Mouse (Mus musculus) CD8-positive naive resting alpha-beta T cell, adult 2 months (primary cell): ENCODE results near the gene Sos1.

ENCODE experiments used
- DNase-seq, 2 experiments: peaks; one replicate each; pipeline ENCODE4 v3.0.0; 2022; ENCODE audit warnings: low read depth in 2 of 2, low spot score in 2 of 2

The Sos1 gene

DNA sequence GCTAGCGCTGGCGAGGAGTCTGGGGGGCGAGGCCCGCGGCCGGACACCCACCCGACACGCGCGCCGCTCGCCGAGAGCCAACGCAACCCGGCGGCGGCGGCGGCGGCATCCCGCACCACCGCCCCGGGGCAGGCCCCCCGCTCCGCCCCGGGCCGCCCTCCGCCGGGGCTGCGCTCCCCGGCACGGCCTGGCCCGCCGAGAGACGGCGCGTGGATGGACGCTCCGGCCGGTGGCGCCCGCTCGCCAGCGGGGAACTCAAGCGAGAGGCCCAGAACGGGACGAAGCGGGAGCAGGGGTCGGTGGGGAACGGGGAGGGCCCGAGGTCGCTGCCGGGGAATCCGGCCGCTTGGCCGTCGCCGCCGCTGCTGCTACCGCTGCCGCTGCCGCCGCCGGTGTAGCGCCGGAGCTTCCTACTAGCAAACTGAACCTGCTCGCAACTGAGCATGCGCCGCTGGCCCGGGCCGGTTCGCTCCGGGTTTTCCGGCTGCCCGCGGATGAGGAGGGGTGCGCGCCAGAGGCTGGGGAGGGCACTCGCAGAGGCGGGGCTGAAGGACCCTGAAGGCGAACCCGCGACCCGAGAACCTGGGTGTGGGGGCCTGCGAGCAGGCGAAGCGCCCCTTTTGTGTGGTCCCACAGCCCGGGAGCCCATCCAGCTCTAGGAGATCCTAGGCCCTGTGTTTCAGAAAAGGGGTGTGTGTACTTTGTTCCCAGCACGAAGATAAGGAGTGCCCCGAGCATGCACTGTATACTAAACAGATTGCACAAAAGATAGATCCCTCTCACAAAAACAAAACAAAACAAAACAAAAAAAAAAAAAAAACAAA is at the start of gene Sos1:
Sos1 (minus strand) TSS at position 423 of the 824 bp plus-strand sequence.
- DNase-seq, result peak; percentile 90 to 94

GRCm38 (mm10) chr17:80523231-80523630 is 43.0 kb upstream of the Sos1 start:
- no peak for DNase-seq

GRCm38 (mm10) chr17:80522229-80522556 is 41.9 kb upstream of the Sos1 start:
- DNase-seq, result peak in 1 of 2 experiments; percentile 3

GRCm38 (mm10) chr17:80521521-80522228 is 41.4 kb upstream of the Sos1 start:
- DNase-seq, result peak in 1 of 2 experiments; percentile 29

DNA sequence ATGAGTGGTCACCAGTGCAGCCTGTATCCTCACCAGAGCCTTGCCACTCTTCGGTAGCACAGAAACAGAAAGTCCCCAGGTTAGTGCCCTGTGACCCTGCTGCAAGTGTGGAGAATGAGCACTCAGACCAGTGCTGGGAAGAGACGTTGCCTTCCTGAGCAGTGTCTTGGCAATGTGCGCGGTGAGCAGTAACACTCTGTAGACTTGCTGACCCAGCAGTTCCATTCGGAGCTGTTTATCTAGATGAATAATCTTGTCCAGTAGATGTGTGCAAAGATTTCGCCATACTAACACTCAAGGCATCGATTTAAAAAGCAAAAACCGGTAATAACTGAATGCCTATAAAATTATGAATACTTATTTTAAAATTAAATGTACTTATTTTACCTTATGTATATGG is 40.3 kb upstream of the Sos1 start:
- no peak for DNase-seq

DNA sequence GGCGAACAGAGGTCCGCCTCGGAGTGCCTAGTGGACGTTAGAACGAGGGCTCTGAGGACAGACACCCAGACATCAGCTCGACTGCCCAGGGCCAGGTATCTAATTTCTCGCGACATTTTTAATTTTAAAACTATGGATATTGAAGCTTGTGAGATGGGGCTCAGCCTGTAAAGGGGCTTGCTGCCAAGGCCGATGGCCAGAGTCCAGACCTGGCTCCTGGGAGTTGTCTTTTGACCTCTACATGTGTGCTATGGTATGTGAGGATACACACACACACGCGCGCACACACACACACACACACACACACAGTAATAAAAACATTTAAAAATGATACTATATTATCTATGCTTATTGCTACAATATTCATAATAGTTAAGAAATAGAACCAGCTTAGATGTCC is 38.6 kb upstream of the Sos1 start:
- DNase-seq, result no peak

DNA sequence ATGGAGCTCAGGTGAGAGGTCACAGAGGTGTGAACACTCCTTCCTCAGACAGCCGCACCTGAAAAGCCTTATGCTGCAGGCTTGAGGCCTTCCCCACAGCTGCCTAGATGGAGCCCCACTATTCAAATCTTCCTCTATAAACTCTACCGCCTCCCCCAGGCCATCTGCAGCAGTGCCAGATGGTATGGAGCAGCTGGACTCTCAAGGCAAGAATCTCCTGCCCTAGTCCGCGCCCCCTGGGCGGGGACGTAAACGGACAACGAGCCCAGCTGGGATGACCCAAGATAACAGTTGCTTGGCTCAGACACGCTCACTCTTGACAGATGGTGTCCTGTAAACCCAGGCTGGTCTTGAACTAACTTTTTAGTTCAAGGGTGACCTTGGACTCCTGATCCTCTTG is 37.0 kb upstream of the Sos1 start:
- DNase-seq, result no peak

- no peak for DNase-seq
Measured at GRCm38 (mm10) chr17:80515956-80516355, 35.7 kb upstream of the Sos1 start.

GRCm38 (mm10) chr17:80515513-80515912 is 35.3 kb upstream of the Sos1 start:
- no peak for DNase-seq

GRCm38 (mm10) chr17:80513766-80514165 is 33.5 kb upstream of the Sos1 start:
- DNase-seq, result no peak

- DNase-seq, result no peak
Measured at GRCm38 (mm10) chr17:80510459-80510855, 30.2 kb upstream of the Sos1 start.

DNA sequence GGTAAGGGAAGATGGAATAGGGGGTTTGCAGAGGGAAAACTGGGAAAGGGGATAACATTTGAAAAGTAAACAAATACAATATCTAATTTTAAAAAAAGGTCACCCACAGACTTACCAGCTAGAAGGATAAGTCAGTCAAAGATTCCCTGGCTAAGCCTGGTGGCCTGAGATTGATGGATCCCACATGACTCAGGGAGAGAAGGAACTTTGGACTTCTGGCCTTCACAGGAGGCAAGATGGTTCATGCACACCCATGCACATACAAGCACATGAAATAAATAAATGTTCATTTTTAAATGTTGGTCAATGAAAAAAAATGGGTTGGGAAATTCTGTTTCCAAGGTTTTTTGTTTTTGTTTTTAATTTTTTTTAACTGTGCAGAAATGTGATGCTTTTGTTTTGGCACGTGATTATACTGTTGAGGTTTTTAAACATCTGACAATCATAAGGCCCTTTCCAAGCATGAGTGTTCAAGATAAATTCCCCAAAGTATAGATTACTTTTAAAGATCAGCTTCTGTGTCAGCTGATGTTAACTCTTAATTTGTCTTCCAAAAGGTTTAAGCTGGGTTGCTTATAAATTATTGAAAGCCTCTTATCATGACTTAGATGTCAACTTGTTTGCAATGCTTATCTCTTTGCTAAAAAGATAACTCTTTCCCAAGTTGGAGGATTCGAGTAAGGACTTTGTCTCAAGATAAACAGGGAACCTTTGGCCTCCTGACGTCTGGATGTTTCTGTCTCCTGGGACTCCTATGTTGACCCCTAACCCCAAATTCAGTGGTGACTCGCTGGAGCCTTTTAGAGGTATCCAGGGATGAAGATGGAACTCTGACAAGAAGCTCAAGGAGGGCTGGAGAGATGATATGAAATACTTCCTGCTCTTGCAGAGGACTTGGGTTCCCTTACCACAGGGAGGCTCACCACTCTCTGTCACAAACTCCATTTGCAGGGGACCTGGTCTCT is 29.5 kb upstream of the Sos1 start:
- no peak for DNase-seq

DNA sequence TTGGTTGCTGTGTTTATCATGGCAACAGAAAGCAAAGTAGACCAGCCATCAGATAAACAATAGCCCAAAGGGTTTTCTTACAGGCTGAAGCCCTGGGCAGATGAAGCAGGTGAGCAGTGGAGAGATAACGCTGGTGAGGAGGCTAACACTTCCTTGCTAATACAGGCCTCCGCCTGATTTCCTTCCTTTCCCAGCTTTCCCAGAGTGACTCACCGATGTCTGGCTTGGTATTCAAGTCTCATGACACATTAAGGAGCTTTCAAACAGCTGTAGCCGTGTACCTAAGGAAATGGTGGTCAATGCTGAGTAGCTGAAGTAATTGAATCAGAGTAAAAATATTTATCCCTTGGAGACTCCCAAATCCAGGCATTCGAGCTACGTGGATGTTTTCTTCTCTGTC is 25.5 kb upstream of the Sos1 start:
- no peak for DNase-seq

GRCm38 (mm10) chr17:80505342-80505741 is 25.1 kb upstream of the Sos1 start:
- DNase-seq, result no peak

DNA sequence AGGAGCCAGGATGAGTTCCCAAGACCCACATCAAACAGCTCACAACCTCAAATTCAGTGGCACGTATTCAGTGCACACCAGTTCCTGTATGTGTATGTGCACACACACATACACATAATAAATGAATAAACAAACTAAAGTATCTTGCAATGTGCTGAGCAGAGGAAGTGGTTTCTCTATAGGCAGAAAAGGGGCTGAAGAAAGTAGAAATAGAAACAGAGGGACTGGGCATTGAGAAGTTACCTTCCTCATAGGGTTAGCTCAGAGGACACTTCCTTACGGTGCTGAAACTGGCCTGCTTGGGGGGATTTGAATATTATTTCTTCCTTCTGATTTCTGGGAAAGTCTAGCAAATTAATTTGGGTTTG is 21.5 kb upstream of the Sos1 start:
- no peak for DNase-seq

- no peak for DNase-seq
Measured at GRCm38 (mm10) chr17:80501037-80501804, 21.0 kb upstream of the Sos1 start.

GRCm38 (mm10) chr17:80500025-80500424 is 19.8 kb upstream of the Sos1 start:
- DNase-seq, result no peak

- DNase-seq, result no peak
Measured at GRCm38 (mm10) chr17:80498600-80499268, 18.5 kb upstream of the Sos1 start.

DNA sequence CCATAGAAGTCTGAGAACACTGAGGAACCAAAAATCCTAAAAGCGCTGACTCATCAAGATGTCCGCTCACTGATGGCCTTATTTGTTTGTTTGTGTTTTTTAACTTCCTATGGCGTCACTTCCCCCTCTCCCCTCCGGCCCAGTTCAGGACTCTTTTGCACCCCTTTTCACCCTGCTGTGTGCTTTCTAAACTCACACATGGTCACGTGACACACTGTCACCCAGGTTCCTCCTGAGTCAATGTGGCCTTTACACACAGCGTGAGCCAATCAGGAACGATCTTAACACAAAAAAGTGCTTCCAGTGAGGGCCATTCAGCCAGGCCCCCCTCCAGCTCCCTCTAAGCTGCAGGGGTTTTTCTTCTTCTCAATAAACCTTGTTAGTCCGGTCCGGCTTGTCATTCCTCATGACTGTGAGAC is 16.9 kb upstream of the Sos1 start:
- no peak for DNase-seq

GRCm38 (mm10) chr17:80496607-80497170 is 16.4 kb upstream of the Sos1 start:
- DNase-seq, result no peak
